Mouse (Mus musculus): Measurements from ENCODE around the gene Vps26c. TPM values are rescaled to one million over a fixed set of nuclear protein-coding genes. Genes with fewer than 3 reads are reported as not detected.

Gene Vps26c
- polyA plus RNA-seq, 1 experiment from 2014 or later: 60.8 TPM

Other genes with a start within 250 kb of the Vps26c start
- gene Hlcs, start 213.3 kb downstream of the Vps26c start, polyA plus RNA-seq (2014; fragmentation: Nextera tagmentation; extraction: Ambion mirVana): 9.4 and 9.8 TPM in 2 replicates
- gene Ripply3, start 198.4 kb downstream of the Vps26c start, polyA plus RNA-seq (2014; fragmentation: Nextera tagmentation; extraction: Ambion mirVana): 5.2 and 5.9 TPM in 2 replicates
- 454 and 471 TPM in 2 replicates for gene Ttc3, start 156.2 kb downstream of the Vps26c start, polyA plus RNA-seq (2014; fragmentation: Nextera tagmentation; extraction: Ambion mirVana)
- gene Pigp, start 155.0 kb downstream of the Vps26c start, polyA plus RNA-seq (2014; fragmentation: Nextera tagmentation; extraction: Ambion mirVana): 73.6 and 74.6 TPM in 2 replicates
- gene Dyrk1a, start 43.2 kb upstream of the Vps26c start, polyA plus RNA-seq (2014; fragmentation: Nextera tagmentation; extraction: Ambion mirVana): 11.8 and 12.1 TPM in 2 replicates